Mouse (Mus musculus): ENCODE data around the gene Xpa.

Gene Xpa

GRCm38 (mm10) chr4:46146881-46147280 lies 49.2 kb downstream of the Xpa start:
- in situ Hi-C loops (cut with MboI) = no loop called here

GRCm38 (mm10) chr4:46144323-46144722 lies 51.8 kb downstream of the Xpa start:
- in situ Hi-C loops (cut with MboI) = no loop called here

GRCm38 (mm10) chr4:46138287-46139222 lies 57.6 kb downstream of the Xpa start, which contains the start of the genes Ncbp1 and Tstd2:
Gene Ncbp1, plus strand, starts transcription at chr4:46138613.
Gene Tstd2, minus strand, starts transcription at chr4:46138694.
- in situ Hi-C loops (cut with MboI) = no loop called here

DNA sequence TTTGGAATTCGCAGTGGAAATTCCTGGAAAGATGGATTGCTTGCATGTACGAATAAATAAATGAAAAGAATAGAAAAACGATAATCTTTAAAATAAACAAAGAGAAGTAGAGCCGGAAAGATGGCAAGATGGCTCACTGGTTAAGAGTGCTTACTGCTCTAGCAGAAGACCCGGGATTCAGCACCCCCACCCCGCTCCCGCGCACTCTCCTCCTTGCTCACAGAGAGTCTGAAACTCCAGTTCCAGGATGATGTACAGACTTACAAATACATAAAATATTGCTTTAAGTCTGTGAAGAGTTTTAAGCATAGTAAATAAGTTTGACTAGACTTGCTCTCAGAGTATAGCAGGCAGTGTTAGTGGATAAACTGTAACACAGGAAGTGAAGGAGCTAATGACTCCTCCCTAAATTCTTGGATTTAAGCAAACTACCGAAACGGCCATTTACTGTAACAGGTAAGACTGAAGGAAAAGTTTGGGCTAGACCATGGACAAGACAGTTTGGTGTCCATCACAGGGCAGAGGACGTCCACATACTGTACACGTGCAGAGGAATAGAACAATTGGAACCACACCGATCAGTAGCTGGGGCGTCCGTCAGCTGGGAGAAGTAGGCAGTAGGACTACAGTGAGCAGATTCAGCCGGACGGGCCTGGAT lies 58.4 kb downstream of the Xpa start:
- in situ Hi-C loops (cut with MboI) = no loop called here

DNA sequence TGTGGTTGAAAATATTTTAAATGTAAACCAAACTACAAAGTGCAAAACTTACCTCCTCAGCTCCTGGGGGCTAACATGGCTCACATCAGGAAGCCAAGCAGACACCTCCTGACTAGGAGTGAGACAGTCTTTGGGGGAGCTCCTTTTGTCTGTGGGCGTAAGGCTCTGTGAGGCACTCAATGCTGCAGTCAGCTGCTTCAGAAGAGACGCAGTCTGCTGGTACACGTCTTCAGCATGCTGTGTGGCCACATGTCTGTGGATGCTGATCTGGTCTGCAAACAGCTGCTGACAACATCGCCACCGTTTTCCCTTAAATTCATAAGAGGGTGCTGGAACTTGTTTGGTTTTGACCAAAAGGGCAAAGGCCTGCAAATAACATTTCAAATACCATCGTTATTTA lies 64.3 kb downstream of the Xpa start:
- in situ Hi-C loops (cut with MboI) = no loop called here

GRCm38 (mm10) chr4:46130221-46130620 lies 65.9 kb downstream of the Xpa start:
- in situ Hi-C loops (cut with MboI) = no loop called here

GRCm38 (mm10) chr4:46129311-46130004 lies 66.7 kb downstream of the Xpa start:
- in situ Hi-C loops (cut with MboI) = no loop called here

DNA sequence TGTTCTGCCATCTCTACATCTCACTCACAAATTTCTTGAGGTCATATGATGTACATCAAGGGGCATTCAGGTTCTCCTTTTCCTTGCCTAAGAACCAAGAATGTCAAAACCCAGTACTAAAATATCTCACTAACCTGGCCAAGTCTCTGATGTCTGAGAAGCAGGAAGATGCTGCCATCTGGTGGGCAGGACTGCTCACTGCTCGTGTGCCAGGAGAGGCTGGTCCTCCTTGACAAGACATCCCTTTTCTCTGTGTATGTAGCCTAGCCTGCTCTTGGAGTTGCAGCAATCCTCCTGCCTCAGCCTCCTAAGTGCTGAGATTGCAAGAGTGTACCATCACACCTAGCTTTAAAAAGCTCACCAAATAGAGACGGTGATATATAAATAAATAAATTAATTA lies 69.6 kb downstream of the Xpa start:
- in situ Hi-C loops (cut with MboI) = no loop called here

DNA sequence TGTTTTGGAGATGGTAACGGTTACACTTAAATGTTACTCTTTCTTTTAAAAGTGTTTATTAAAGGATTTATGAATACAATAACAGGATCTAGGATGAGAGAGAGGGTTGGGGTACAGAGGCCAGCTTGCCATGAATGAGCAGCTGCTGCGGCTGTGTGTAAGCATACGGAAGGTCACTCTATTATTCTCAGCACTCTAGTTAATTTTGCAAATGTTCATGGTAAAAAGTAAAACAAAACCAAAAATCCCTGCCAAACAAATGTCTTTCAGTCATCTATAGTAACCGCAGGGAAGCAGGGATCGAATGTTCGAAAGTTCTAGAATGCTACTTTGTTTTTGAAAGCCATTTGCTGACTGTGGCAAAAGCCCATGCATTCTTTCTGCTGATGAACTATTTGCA lies 72.8 kb downstream of the Xpa start:
- in situ Hi-C loops (cut with MboI) = no loop called here

- in situ Hi-C loops (cut with MboI) = no loop called here
Measured at GRCm38 (mm10) chr4:46120767-46121166, 75.3 kb downstream of the Xpa start.

GRCm38 (mm10) chr4:46119514-46120094 lies 76.5 kb downstream of the Xpa start:
- in situ Hi-C loops (cut with MboI) = no loop called here

GRCm38 (mm10) chr4:46117536-46117935 lies 78.6 kb downstream of the Xpa start:
- in situ Hi-C loops (cut with MboI) = no loop called here

- in situ Hi-C loops (cut with MboI) = no loop called here
Measured at GRCm38 (mm10) chr4:46116544-46117175, 79.5 kb downstream of the Xpa start.

GRCm38 (mm10) chr4:46115308-46115707 lies 80.8 kb downstream of the Xpa start:
- in situ Hi-C loops (cut with MboI) = no loop called here

- in situ Hi-C loops (cut with MboI) = no loop called here
Measured at GRCm38 (mm10) chr4:46111361-46111760, 84.8 kb downstream of the Xpa start.

GRCm38 (mm10) chr4:46110084-46110483 lies 86.0 kb downstream of the Xpa start:
- in situ Hi-C loops (cut with MboI) = no loop called here
